Mouse (Mus musculus): ENCODE results near the gene Srpk3. TPM values are rescaled to one million over a fixed set of nuclear protein-coding genes. Genes with fewer than 3 reads are reported as not detected.
A peak's percentile ranks its signal among the peaks of the same experiment; 100 is the strongest.

Gene Srpk3
- total RNA-seq, 1 experiment from 2014 or later = 0.52 TPM

- no peak for DNase-seq
Measured at GRCm38 (mm10) chrX:73805814-73806213, 31.6 kb downstream of the Srpk3 start.

- no peak for DNase-seq
Measured at GRCm38 (mm10) chrX:73815072-73815471, 40.9 kb downstream of the Srpk3 start.

- no peak for DNase-seq
Measured at GRCm38 (mm10) chrX:73816596-73817314, 42.5 kb downstream of the Srpk3 start.

GRCm38 (mm10) chrX:73823747-73824146, 49.5 kb downstream of the Srpk3 start:
- DNase-seq = no peak

GRCm38 (mm10) chrX:73824185-73825151, 50.3 kb downstream of the Srpk3 start, which contains the start of gene Pdzd4:
Gene Pdzd4 (minus strand): TSS chrX:73824969.
- peak; percentile 54 for DNase-seq

Other genes starting within 250 kb of the Srpk3 start
- gene Dusp9, start 135.0 kb upstream of the Srpk3 start, total RNA-seq (2021) = 0.33 and 0.88 TPM in 2 replicates
- gene Pnck, start 114.3 kb upstream of the Srpk3 start, total RNA-seq (2021) = 9.4 TPM in 2 replicates
- gene Slc6a8, start 101.3 kb upstream of the Srpk3 start, total RNA-seq (2021) = 64.2 and 70.4 TPM in 2 replicates
- 250 and 262 TPM in 2 replicates for gene Bcap31, start 58.2 kb upstream of the Srpk3 start, total RNA-seq (2021)
- gene Abcd1, start 57.8 kb upstream of the Srpk3 start, total RNA-seq (2021) = 29.7 and 37.0 TPM in 2 replicates
- 0.52 and 0.57 TPM in 2 replicates for gene Plxnb3, start 17.3 kb upstream of the Srpk3 start, total RNA-seq (2021)
- 378 and 448 TPM in 2 replicates for gene Idh3g, start 12.5 kb downstream of the Srpk3 start, total RNA-seq (2021)
- gene Ssr4, start 12.6 kb downstream of the Srpk3 start, total RNA-seq (2021) = 145 and 162 TPM in 2 replicates
- 3.1 and 4.6 TPM in 2 replicates for gene Pdzd4, start 50.6 kb downstream of the Srpk3 start, total RNA-seq (2021)
- not detected in 2 replicates for gene Avpr2, start 117.7 kb downstream of the Srpk3 start, total RNA-seq (2021)
- gene L1cam, start 121.7 kb downstream of the Srpk3 start, total RNA-seq (2021) = 13.5 and 15.2 TPM in 2 replicates
- 3.3 and 4.9 TPM in 2 replicates for gene Arhgap4, start 147.5 kb downstream of the Srpk3 start, total RNA-seq (2021)
- gene Naa10, start 147.5 kb downstream of the Srpk3 start, total RNA-seq (2021) = 75.2 and 84.9 TPM in 2 replicates
- gene Renbp, start 156.4 kb downstream of the Srpk3 start, total RNA-seq (2021) = 11.2 and 13.9 TPM in 2 replicates
- 66.8 and 69.5 TPM in 2 replicates for gene Hcfc1, start 192.0 kb downstream of the Srpk3 start, total RNA-seq (2021)
- 132 and 141 TPM in 2 replicates for gene Irak1, start 249.5 kb downstream of the Srpk3 start, total RNA-seq (2021)